In the genomic region with DNA sequence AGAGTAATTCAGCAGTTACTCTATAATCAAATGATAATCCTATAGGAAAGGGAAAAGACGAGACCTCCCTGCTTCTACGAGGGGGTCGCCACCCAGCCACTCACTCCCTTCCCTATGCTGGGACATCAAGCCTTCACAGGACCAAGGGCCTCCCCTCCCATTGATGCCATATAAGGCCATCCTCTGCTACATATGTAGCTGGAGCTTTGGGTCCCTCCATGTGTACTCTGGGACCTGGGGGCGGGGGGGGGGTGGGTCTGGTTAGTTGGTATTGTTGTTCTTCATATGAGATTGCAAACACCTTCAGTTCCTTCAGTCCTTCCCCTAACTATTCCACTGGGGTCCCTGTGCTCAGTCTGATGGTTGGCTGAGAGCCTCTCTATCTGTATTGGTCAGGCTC, we compare ENCODE assay signal across 21 mouse cellular contexts.
"Had no signal": no experiment of that assay in that cellular context is flagged by ENCODE, and none has a peak within 500 bp of the region (broad histone marks: within the 10 kb centered on the region; RNA-seq: fewer than 3 reads in every experiment).

No protein-coding gene starts in this region.

- H3K4me2 ChIP-seq: heart, embryonic 12.5 days; hindbrain, embryonic 13.5 days; hindbrain, embryonic 15.5 days; limb, embryonic 12.5 days had no signal

- H3K27ac ChIP-seq: hindbrain, embryonic 13.5 days; hindbrain, embryonic 15.5 days; hindbrain, postnatal 0 days; layer of hippocampus, adult 2 months; left cerebral cortex, adult 2 months; limb, embryonic 12.5 days had no signal

- DNase-seq: forebrain, postnatal 0 days; gastrocnemius, postnatal 14 days; gastrocnemius, postnatal 36 days; heart, adult 18-20 months; heart, postnatal 10 days; heart, postnatal 36 days; kidney, adult 18-20 months; kidney, adult 8-10 months; kidney, postnatal 10 days; kidney, postnatal 25 days; kidney, postnatal 4 days; liver had no signal

- H3K27me3 ChIP-seq: heart, embryonic 12.5 days; hindbrain, embryonic 15.5 days had no signal

- H3K9me3 ChIP-seq: heart, embryonic 12.5 days; hindbrain, embryonic 13.5 days; hindbrain, embryonic 15.5 days; limb, embryonic 10.5 days; limb, embryonic 12.5 days had no signal

- ATAC-seq: forebrain, postnatal 0 days; hindbrain, postnatal 0 days; intestine, postnatal 0 days had no signal

- H3K36me3 ChIP-seq: heart, embryonic 12.5 days; hindbrain, embryonic 13.5 days; hindbrain, embryonic 15.5 days; limb, embryonic 10.5 days; limb, embryonic 12.5 days had no signal

- H3K4me3 ChIP-seq: heart, embryonic 12.5 days; hindbrain, embryonic 13.5 days; hindbrain, embryonic 15.5 days; layer of hippocampus, adult 2 months; left cerebral cortex, adult 2 months; limb, embryonic 10.5 days; limb, embryonic 12.5 days had no signal

- H3K9ac ChIP-seq: forebrain, postnatal 0 days; heart, embryonic 12.5 days; hindbrain, embryonic 13.5 days; hindbrain, embryonic 15.5 days; limb, embryonic 12.5 days had no signal
